Mouse (Mus musculus) forebrain, embryonic 10.5 days (tissue): ENCODE data around the gene Cdh23. TPM values are rescaled to one million over a fixed set of nuclear protein-coding genes. Genes with fewer than 3 reads are reported as not detected.

ENCODE experiments used
- DNase-seq: peaks from one replicate; pipeline ENCODE4 v3.0.0-alpha.2; 2017; ENCODE audit warnings: low spot score; ENCODE audit errors: extremely low spot score
- H3K27ac ChIP-seq: fragments of 300-500 bp; sonication (generic); 2 replicates; pipeline ENCODE4 v1.5.1; 2016; ENCODE audit warnings: mild to moderate bottlenecking
- H3K27me3 ChIP-seq: fragments of 300-500 bp; sonication (generic); 2 replicates; pipeline ENCODE4 v1.6.1; 2016; ENCODE audit warnings: mild to moderate bottlenecking; ENCODE audit not compliant: poor library complexity, severe bottlenecking
- H3K36me3 ChIP-seq: fragments of 300-500 bp; sonication (generic); replicated peaks from 2 replicates; pipeline ENCODE4 v1.6.1; 2016; ENCODE audit warnings: mild to moderate bottlenecking, moderate library complexity
- H3K4me1 ChIP-seq: fragments of 300-500 bp; sonication (generic); 2 replicates; pipeline ENCODE4 v1.6.1; 2016
- H3K4me3 ChIP-seq: fragments of 300-500 bp; sonication (generic); 2 replicates; pipeline ENCODE4 v1.5.1; 2016; ENCODE audit warnings: mild to moderate bottlenecking, moderate library complexity
- H3K9me3 ChIP-seq: fragments of 300-500 bp; sonication (generic); 2 replicates; pipeline ENCODE4 v1.6.1; 2016; ENCODE audit warnings: mild to moderate bottlenecking, moderate library complexity
- WGBS: fragments of 180-500 bp; shearing (Covaris S2); methylation state at CpG from one replicate; pipeline ENCODE4 v1.1.7; 2016; 5-methylcytosine and 5-hydroxymethylcytosine counted together
- polyA plus RNA-seq: library from polyadenylated mRNA; unstranded; fragments of >200 nt; fragmentation: Nextera tagmentation; extraction: Ambion mirVana; gene quantifications from 2 replicates; pipeline ENCODE4 v1.2.1, GENCODE M21; 2016

Cdh23 gene
- polyA plus RNA-seq, 1 experiment from 2014 or later: 0.32 TPM

GRCm38 (mm10) chr10:60697775-60698174 lies 1.5 kb upstream of the Cdh23 start:
- no peak overlapping the region for H3K27ac ChIP-seq
- H3K4me1 ChIP-seq: 0 out of 2 replicates have a peak, but pooled peaks cover 3% of the 10 kb centered on the region
- WGBS: 88% methylated on average over 6 of the region's 6 CpGs
- H3K36me3 ChIP-seq: no peaks in the 10 kb centered on the region
- DNase-seq: no peak
- no peak overlapping the region for H3K4me3 ChIP-seq
- H3K27me3 ChIP-seq: peaks cover 26% of the 10 kb centered on the region
- no peaks in the 10 kb centered on the region for H3K9me3 ChIP-seq

- peaks cover 26% of the 10 kb centered on the region for H3K27me3 ChIP-seq
- H3K4me3 ChIP-seq: no peak overlapping the region
- H3K4me1 ChIP-seq: 0 out of 2 replicates have a peak, but pooled peaks cover 3% of the 10 kb centered on the region
- H3K36me3 ChIP-seq: no peaks in the 10 kb centered on the region
- H3K27ac ChIP-seq: no peak overlapping the region
- WGBS: 17% methylated on average over 5 of the region's 5 CpGs
- H3K9me3 ChIP-seq: no peaks in the 10 kb centered on the region
- peak; percentile 69 for DNase-seq
These were observed 685 bp upstream of the Cdh23 start for GRCm38 (mm10) chr10:60696975-60697374.

GRCm38 (mm10) chr10:60691671-60692390 lies 4.5 kb downstream of the Cdh23 start:
- H3K9me3 ChIP-seq: no peaks in the 10 kb centered on the region
- H3K4me3 ChIP-seq: no peak overlapping the region
- 84% methylated on average over 20 of the region's 20 CpGs for WGBS
- no peak overlapping the region for H3K27ac ChIP-seq
- no peaks in the 10 kb centered on the region for H3K36me3 ChIP-seq
- peaks cover 9% of the 10 kb centered on the region for H3K4me1 ChIP-seq
- peaks cover 50% of the 10 kb centered on the region for H3K27me3 ChIP-seq
- no peak for DNase-seq

GRCm38 (mm10) chr10:60690960-60691359 lies 5.3 kb downstream of the Cdh23 start:
- H3K36me3 ChIP-seq: no peaks in the 10 kb centered on the region
- no peak for DNase-seq
- peaks cover 18% of the 10 kb centered on the region for H3K4me1 ChIP-seq
- H3K27ac ChIP-seq: no peak overlapping the region
- H3K9me3 ChIP-seq: no peaks in the 10 kb centered on the region
- 52% methylated on average over 6 of the region's 6 CpGs for whole genome bisulfite sequencing
- H3K4me3 ChIP-seq: no peak overlapping the region
- H3K27me3 ChIP-seq: peaks cover 51% of the 10 kb centered on the region

GRCm38 (mm10) chr10:60689396-60689795 lies 6.9 kb downstream of the Cdh23 start:
- 80% methylated on average over 4 of the region's 4 CpGs for WGBS
- H3K27ac ChIP-seq: no peak overlapping the region
- H3K36me3 ChIP-seq: no peaks in the 10 kb centered on the region
- H3K27me3 ChIP-seq: peaks cover 66% of the 10 kb centered on the region
- no peak overlapping the region for H3K4me3 ChIP-seq
- no peaks in the 10 kb centered on the region for H3K9me3 ChIP-seq
- DNase-seq: no peak
- peaks cover 23% of the 10 kb centered on the region for H3K4me1 ChIP-seq

- DNase-seq: peak; percentile 61
- peak overlapping the region; percentile 66; the same call in 1 of the 2 replicates for H3K27ac ChIP-seq
- WGBS: under 1% methylated on average over 76 of the region's 76 CpGs
- H3K36me3 ChIP-seq: no peaks in the 10 kb centered on the region
- H3K9me3 ChIP-seq: no peaks in the 10 kb centered on the region
- peaks cover 23% of the 10 kb centered on the region for H3K4me1 ChIP-seq
- peak overlapping the region; percentile 65 for H3K4me3 ChIP-seq
- peaks cover 86% of the 10 kb centered on the region for H3K27me3 ChIP-seq
These were observed 9.1 kb downstream of the Cdh23 start for GRCm38 (mm10) chr10:60687011-60687776.

GRCm38 (mm10) chr10:60686641-60686975 lies 9.7 kb downstream of the Cdh23 start:
- Histone ChIP-seq H3K4me3 (peak overlapping the region; percentile 65), H3K27ac (peak overlapping the region; percentile 66; the same call in 1 of the 2 replicates), H3K27me3 (peaks cover 86% of the 10 kb centered on the region), H3K9me3 (no peaks in the 10 kb centered on the region), H3K4me1 (peaks cover 23% of the 10 kb centered on the region), H3K36me3 (no peaks in the 10 kb centered on the region)
- WGBS: under 1% methylated on average over 37 of the region's 37 CpGs
- peak; percentile 46 for DNase-seq

- Histone ChIP-seq H3K27ac (no peak overlapping the region), H3K27me3 (peaks cover 86% of the 10 kb centered on the region), H3K36me3 (no peaks in the 10 kb centered on the region), H3K9me3 (no peaks in the 10 kb centered on the region), H3K4me1 (peaks cover 23% of the 10 kb centered on the region), H3K4me3 (peak overlapping the region; percentile 65)
- peak; percentile 26 for DNase-seq
- 6% methylated on average over 50 of the region's 50 CpGs for WGBS
These were observed 10.3 kb downstream of the Cdh23 start for GRCm38 (mm10) chr10:60685764-60686640.

GRCm38 (mm10) chr10:60678926-60679325 lies 17.4 kb downstream of the Cdh23 start:
- Histone ChIP-seq H3K4me1 (no peaks in the 10 kb centered on the region), H3K4me3 (no peak overlapping the region), H3K9me3 (no peaks in the 10 kb centered on the region), H3K27ac (no peak overlapping the region), H3K27me3 (peaks cover 15% of the 10 kb centered on the region), H3K36me3 (no peaks in the 10 kb centered on the region)
- no peak for DNase-seq
- WGBS: 88% methylated on average over 3 of the region's 3 CpGs

- H3K4me1 ChIP-seq: no peaks in the 10 kb centered on the region
- 83% methylated on average over 4 of the region's 4 CpGs for WGBS
- no peak for DNase-seq
- H3K36me3 ChIP-seq: no peaks in the 10 kb centered on the region
- no peaks in the 10 kb centered on the region for H3K27me3 ChIP-seq
- no peak overlapping the region for H3K27ac ChIP-seq
- no peaks in the 10 kb centered on the region for H3K9me3 ChIP-seq
- no peak overlapping the region for H3K4me3 ChIP-seq
These were observed 19.0 kb downstream of the Cdh23 start for GRCm38 (mm10) chr10:60677319-60677718.

GRCm38 (mm10) chr10:60670166-60670565 lies 26.1 kb downstream of the Cdh23 start:
- no peaks in the 10 kb centered on the region for H3K9me3 ChIP-seq
- H3K36me3 ChIP-seq: no peaks in the 10 kb centered on the region
- 86% methylated on average over 8 of the region's 8 CpGs for WGBS
- H3K4me1 ChIP-seq: no peaks in the 10 kb centered on the region
- H3K4me3 ChIP-seq: no peak overlapping the region
- no peaks in the 10 kb centered on the region for H3K27me3 ChIP-seq
- no peak overlapping the region for H3K27ac ChIP-seq
- DNase-seq: no peak

GRCm38 (mm10) chr10:60668591-60668990 lies 27.7 kb downstream of the Cdh23 start:
- Histone ChIP-seq H3K27ac (no peak overlapping the region), H3K4me3 (no peak overlapping the region), H3K4me1 (no peaks in the 10 kb centered on the region), H3K27me3 (no peaks in the 10 kb centered on the region), H3K36me3 (no peaks in the 10 kb centered on the region), H3K9me3 (no peaks in the 10 kb centered on the region)
- DNase-seq: no peak
- 94% methylated on average over 3 of the region's 3 CpGs for WGBS
